Mouse (Mus musculus) spleen, adult 2 months (tissue): ENCODE results near the gene Mical3.

ENCODE experiments used
- CTCF ChIP-seq: fragments of 200-500 bp; IDR thresholded peaks from 2 replicates; pipeline ENCODE4 v1.5.1; 2011; ENCODE audit warnings: mild to moderate bottlenecking, inconsistent platforms; ENCODE audit not compliant: insufficient read depth, insufficient read length, insufficient replicate concordance; ENCODE audit errors: extremely low read depth
- POLR2A ChIP-seq: fragments of 200-500 bp; IDR thresholded peaks from 2 replicates; pipeline ENCODE4 v1.6.1; 2011; ENCODE audit warnings: low read depth, low read length, inconsistent platforms

DNA sequence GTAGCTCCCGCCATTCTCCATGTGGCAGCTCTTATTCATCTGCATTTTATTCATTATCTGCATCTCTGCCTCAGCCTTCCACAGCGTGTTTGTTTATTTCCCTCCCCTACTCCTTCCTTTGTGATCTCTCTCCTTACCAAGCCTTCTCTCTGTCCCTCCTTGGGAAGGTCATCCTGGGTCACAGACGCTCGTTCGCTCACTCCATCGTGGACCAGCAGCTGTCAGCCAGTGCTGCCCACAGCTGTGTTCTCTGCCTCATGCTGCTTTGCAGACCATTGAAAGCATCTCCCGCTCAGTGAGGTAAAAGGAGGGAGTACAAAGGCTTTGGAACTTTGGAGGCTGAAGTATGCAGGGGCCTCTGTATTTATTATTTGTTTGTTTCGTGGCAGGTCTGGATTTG is 15.1 kb upstream of the Mical3 start:
- TF ChIP-seq CTCF, result no peak
- no peak for TF ChIP-seq POLR2A
